Mouse (Mus musculus) kidney, postnatal 0 days (tissue): ENCODE results near the gene Icosl. TPM values are rescaled to one million over a fixed set of nuclear protein-coding genes. Genes with fewer than 3 reads are reported as not detected.
"Not testable (repeated sequence)": the region's sequence is repeated elsewhere in the genome, so short reads cannot be mapped to it uniquely, and the experiment has no call there.

ENCODE experiments used
- ATAC-seq: fragments of 200-750 bp; cut with Nextera tagmentation; replicated peaks from 2 replicates; pipeline ENCODE4 v1.8.0; 2017; ENCODE audit warnings: low read depth, moderate number of reproducible peaks, moderate TSS enrichment, moderate library complexity; ENCODE audit not compliant: low FRiP score
- DNase-seq: peaks from one replicate; pipeline ENCODE4 v3.0.0-alpha.2; 2016; ENCODE audit warnings: low spot score
- H3K27ac ChIP-seq: fragments of 300-500 bp; sonication (generic); 2 replicates; pipeline ENCODE4 v1.5.1; 2014; ENCODE audit warnings: mild to moderate bottlenecking
- H3K27me3 ChIP-seq: fragments of 300-500 bp; sonication (generic); 2 replicates; pipeline ENCODE4 v1.6.1; 2014; ENCODE audit warnings: low read length, mixed read lengths; ENCODE audit not compliant: insufficient read depth
- H3K36me3 ChIP-seq: fragments of 300-500 bp; sonication (generic); 2 replicates; pipeline ENCODE4 v1.6.1; 2014; ENCODE audit warnings: low read length, mixed read lengths; ENCODE audit not compliant: insufficient read depth
- H3K4me1 ChIP-seq: fragments of 300-500 bp; sonication (generic); replicated peaks from 2 replicates; pipeline ENCODE4 v1.6.1; 2014; ENCODE audit warnings: antibody characterized with exemption, low read length, mixed read lengths; ENCODE audit not compliant: insufficient read depth
- H3K4me2 ChIP-seq: fragments of 300-500 bp; sonication (generic); 2 replicates; pipeline ENCODE4 v1.6.1; 2014; ENCODE audit warnings: mild to moderate bottlenecking, low read length, moderate library complexity, mixed read lengths
- H3K4me3 ChIP-seq: fragments of 300-500 bp; sonication (generic); replicated peaks from 2 replicates; pipeline ENCODE4 v1.5.1; 2014; ENCODE audit warnings: low read depth, low read length
- H3K9ac ChIP-seq: fragments of 300-500 bp; sonication (generic); 2 replicates; pipeline ENCODE4 v1.6.1; 2014; ENCODE audit warnings: low read depth, low read length
- H3K9me3 ChIP-seq: fragments of 300-500 bp; sonication (generic); replicated peaks from 2 replicates; pipeline ENCODE4 v1.6.1; 2016; ENCODE audit warnings: low read length, inconsistent platforms, mixed read lengths
- CTCF ChIP-seq: IDR thresholded peaks from 2 replicates; pipeline ENCODE4 v1.5.1; 2016; ENCODE audit warnings: antibody characterized with exemption, low read depth, mild to moderate bottlenecking, moderate library complexity
- WGBS: fragments of 180-500 bp; shearing (Covaris S2); extraction: QIAGEN DNeasy Blood & Tissue Kit; methylation state at CpG from one replicate; pipeline ENCODE4 v1.1.7; 2014; 5-methylcytosine and 5-hydroxymethylcytosine counted together
- polyA plus RNA-seq: library from polyadenylated mRNA; unstranded; fragments of >200 nt; fragmentation: Nextera tagmentation; extraction: Ambion mirVana; gene quantifications from 2 replicates; pipeline ENCODE4 v1.2.1, GENCODE M21; 2015

The Icosl gene
- polyA plus RNA-seq = 6.3 and 6.5 TPM in 2 replicates

DNA sequence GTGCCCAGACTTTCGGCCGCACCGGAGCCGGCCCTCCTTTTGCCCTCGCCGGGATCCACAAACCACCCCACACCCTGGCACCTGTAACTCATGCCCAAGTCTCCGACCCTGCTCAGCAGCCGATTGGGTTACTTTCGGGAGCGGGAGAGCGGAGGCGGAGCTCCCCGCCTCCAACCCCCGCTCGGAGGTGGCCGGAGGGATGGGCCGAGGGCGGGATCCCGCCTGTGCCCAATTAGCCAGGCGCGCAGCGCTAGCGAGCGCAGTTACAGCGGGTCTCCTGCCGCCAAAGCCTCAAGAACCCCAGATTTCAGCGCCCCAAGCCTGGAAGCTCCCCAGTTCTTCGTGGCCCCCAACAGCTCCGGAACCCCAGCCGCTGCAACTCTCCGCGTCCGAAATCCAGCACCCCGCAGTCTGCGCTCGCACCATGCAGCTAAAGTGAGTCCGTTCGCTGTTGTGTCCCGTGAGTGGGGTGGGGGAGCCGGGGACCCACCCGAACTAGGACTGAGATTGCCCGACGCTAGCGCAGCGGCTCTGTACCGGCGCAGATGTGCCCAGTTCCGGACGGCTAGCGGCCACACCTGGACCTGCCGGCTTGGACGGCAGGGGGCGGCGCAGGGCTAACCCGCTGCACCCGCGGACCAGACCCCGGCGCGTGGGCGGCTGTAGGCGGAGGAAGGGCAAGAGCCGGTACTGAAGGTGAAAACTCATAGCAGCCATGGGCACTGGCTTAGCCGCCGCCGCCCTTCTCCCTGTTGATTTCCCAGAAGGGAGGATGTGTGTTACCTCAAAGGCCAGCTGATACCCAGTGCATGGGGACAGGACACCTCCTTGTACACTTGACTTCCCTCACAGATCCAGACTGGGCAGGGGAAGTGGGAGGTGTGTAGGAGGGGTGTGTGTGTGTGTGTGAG lies at the start of gene Icosl:
Icosl (plus strand) TSS at position 202 of the 911 bp plus-strand sequence.
- Histone ChIP-seq H3K4me3 (peak within 1 kb of the TSS; percentile 68), H3K27ac (peak within 1 kb of the TSS; percentile 68), H3K9me3 (no peaks in the 10 kb centered on the region), H3K36me3 (0 out of 2 replicates have a peak, but pooled peaks cover 6% of the 10 kb centered on the region), H3K27me3 (no peaks in the 10 kb centered on the region), H3K4me2 (peak within 1 kb of the TSS; percentile 98), H3K9ac (peak within 1 kb of the TSS; percentile 78), H3K4me1 (no peaks in the 10 kb centered on the region)
- ATAC-seq = peak; percentile 89
- DNase-seq = peak; percentile 85
- WGBS = under 1% methylated on average over 66 of the region's 66 CpGs
- TF ChIP-seq CTCF = peak; percentile 75

GRCm38 (mm10) chr10:78019984-78020383 lies 49.1 kb upstream of the Icosl start:
- not testable (repeated sequence) for H3K4me3 ChIP-seq, DNase-seq, H3K9ac ChIP-seq, H3K4me1 ChIP-seq, H3K27me3 ChIP-seq, H3K9me3 ChIP-seq, H3K27ac ChIP-seq, H3K36me3 ChIP-seq, H3K4me2 ChIP-seq, ATAC-seq
- WGBS = 96% methylated on average over 6 of the region's 11 CpGs

DNA sequence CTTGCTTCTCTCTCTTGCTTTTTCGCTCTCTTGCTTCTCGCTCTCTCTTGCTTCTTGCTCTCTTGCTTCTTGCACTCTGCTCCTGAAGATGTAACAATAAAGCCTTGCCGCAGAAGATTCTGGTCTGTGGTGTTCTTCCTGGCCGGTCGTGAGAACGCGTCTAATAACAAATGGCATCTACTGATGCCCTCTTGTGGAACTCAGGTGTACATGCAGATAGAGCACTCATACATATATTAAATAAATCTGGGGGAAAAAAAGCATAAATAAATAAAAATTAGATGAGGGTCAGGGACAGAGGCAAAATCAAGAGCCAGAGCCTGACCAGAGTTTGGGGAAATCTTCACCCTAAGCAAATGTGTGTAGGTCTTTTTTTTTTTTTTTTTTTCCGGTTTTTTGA lies 43.6 kb upstream of the Icosl start:
- H3K4me3 ChIP-seq, H3K4me2 ChIP-seq, H3K9ac ChIP-seq, ATAC-seq, H3K27ac ChIP-seq, H3K4me1 ChIP-seq, H3K9me3 ChIP-seq, H3K36me3 ChIP-seq, H3K27me3 ChIP-seq: not testable (repeated sequence)
- peak; percentile 59 for TF ChIP-seq CTCF
- peak; percentile 47 for DNase-seq
- WGBS = 64% methylated on average over 6 of the region's 8 CpGs

DNA sequence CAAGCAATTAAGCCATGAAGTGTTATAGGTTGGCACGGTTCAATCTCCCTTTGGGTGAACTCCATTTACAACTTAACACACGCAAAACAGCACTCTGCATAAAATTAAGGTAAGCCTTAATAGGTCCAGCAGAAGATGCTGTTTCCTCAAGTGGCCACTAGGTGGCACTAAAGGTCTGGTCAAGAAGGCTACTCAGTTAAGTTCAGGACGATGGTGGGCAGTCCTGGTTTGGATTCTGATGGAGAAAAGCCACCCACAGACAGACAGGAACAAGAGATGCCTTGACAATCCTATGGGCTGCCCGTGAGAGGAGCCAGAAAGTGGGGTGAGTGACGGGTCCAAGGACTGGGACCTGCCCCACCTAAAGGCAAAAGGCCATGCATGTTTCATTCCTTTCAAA lies 41.0 kb upstream of the Icosl start:
- Histone ChIP-seq H3K36me3 (no peaks in the 10 kb centered on the region), H3K4me1 (no peaks in the 10 kb centered on the region), H3K9ac (no peak overlapping the region), H3K9me3 (no peaks in the 10 kb centered on the region), H3K27ac (no peak overlapping the region), H3K4me2 (no peak overlapping the region), H3K27me3 (no peaks in the 10 kb centered on the region), H3K4me3 (no peak overlapping the region)
- DNase-seq (peak; percentile 93), ATAC-seq (peak; percentile 68)
- WGBS = 5% methylated on average over 5 of the region's 5 CpGs
- peak; percentile 97 for TF ChIP-seq CTCF

- H3K4me3 ChIP-seq = no peak overlapping the region
- 86% methylated on average over 1 of the region's 1 CpGs for WGBS
- H3K4me1 ChIP-seq = no peaks in the 10 kb centered on the region
- ATAC-seq (no peak), DNase-seq (no peak)
- H3K9ac ChIP-seq = no peak overlapping the region
- H3K4me2 ChIP-seq = no peak overlapping the region
- no peak for TF ChIP-seq CTCF
- no peaks in the 10 kb centered on the region for H3K36me3 ChIP-seq
- H3K27ac ChIP-seq = no peak overlapping the region
- no peaks in the 10 kb centered on the region for H3K9me3 ChIP-seq
- no peaks in the 10 kb centered on the region for H3K27me3 ChIP-seq
These were observed 40.0 kb upstream of the Icosl start for GRCm38 (mm10) chr10:78029080-78029479.

- Histone ChIP-seq H3K36me3 (no peaks in the 10 kb centered on the region), H3K27me3 (no peaks in the 10 kb centered on the region), H3K4me3 (no peak overlapping the region), H3K27ac (no peak overlapping the region), H3K4me2 (no peak overlapping the region), H3K9ac (no peak overlapping the region), H3K4me1 (no peaks in the 10 kb centered on the region), H3K9me3 (no peaks in the 10 kb centered on the region)
- DNase-seq = no peak
- ATAC-seq = no peak
- WGBS = 70% methylated on average over 2 of the region's 2 CpGs
- no peak for TF ChIP-seq CTCF
These were observed 37.1 kb upstream of the Icosl start for GRCm38 (mm10) chr10:78031987-78032386.
